Mouse (Mus musculus): ENCODE results near the gene Klhl26.
"Not testable (repeated sequence)": the region's sequence is repeated elsewhere in the genome, so short reads cannot be mapped to it uniquely, and the experiment has no call there.

Gene Klhl26

DNA sequence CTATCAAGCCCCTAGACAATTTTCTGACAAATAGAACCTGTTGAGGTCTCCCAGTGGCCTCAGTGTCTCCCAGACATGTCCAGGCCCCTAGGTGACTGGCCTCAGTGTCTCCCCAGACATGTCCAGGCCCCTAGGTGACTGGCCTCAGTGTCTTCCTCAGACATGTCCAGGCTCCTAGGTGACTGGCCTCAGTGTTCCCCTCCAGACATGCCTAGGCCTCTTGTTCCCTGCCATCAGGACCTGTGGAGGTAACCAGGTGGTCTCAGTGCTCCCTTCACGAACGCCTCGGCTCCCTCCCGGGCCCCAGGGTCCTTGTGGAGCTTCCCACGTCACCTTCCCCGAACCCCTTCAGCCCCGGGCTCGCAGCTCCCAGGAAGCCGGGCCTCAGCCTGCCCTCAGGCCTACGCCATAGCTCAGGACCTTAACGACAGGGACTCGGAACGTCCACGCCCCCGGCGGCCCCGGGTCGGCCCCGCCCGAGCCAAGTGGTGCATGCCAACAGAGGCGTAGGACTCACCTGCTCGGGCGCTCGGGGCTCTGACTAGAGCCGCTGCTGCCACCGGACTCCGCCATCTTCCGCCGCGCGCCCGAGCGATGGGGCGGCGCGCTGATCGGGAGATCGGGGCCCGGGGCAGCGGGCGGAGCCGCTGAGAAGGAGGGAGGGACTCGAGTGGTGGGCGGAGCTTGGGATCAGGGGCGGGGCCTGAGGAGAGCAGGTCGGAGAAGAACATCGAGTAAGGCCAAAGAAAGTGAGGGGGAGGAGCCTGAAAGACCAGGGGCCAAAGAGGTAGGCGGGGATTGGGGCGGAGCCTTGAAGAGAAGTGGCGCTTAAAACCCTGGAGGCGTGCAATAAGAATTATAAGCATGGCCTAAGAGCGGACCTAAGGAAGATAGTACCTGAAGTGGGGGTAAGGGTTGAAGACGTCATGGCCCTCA, at the start of gene Klhl26:
Klhl26 (minus strand) TSS at position 636 of the 936 bp plus-strand sequence.
- DNase-seq (ENCODE audit: low read depth), result peak; percentile 85

DNA sequence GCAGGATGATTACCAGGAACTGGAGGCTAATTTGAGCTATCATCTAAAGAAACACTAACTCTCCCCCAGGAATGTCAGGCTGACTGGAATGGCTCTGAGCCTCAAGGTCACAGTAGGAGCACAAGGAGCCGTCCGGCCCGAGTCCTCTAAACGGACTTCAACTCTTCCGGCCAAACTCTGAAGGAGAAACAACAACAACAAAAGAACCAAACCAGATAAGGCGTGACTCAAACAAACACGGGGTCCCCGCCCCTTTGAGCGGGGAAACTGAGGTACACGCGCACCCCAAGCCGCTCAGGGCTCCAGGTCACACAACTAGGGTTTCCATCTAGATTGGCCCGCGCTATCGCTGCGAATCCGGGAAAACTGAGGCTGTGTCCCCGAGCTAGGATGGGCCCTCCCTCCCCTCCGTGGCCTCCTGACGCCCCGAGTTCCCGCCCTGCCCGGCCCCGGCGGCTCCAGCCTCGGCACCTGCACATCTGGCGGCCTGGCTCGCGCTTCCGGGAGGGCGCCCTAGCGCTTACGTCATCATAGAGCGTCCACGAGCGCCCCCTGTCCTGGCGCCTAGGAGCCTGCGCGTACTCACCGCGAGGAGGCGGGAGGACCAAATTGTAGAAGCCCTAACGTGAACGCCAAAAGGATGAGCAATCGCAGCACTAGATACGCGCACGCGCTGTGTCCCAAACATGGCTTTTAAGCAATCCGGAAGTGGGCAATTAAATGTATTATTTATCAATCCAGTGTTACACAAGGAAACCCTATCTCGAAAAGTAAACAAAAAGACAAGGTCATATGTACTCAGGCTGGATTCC, 46.0 kb upstream of the Klhl26 start:
- DNase-seq (ENCODE audit: low read depth), result peak; percentile 91

- no peak for DNase-seq (ENCODE audit: low read depth)
These were observed 42.8 kb upstream of the Klhl26 start for GRCm38 (mm10) chr8:70519606-70520005.

- DNase-seq (ENCODE audit: low read depth), result no peak
These were observed 42.3 kb upstream of the Klhl26 start for GRCm38 (mm10) chr8:70519043-70519442.

DNA sequence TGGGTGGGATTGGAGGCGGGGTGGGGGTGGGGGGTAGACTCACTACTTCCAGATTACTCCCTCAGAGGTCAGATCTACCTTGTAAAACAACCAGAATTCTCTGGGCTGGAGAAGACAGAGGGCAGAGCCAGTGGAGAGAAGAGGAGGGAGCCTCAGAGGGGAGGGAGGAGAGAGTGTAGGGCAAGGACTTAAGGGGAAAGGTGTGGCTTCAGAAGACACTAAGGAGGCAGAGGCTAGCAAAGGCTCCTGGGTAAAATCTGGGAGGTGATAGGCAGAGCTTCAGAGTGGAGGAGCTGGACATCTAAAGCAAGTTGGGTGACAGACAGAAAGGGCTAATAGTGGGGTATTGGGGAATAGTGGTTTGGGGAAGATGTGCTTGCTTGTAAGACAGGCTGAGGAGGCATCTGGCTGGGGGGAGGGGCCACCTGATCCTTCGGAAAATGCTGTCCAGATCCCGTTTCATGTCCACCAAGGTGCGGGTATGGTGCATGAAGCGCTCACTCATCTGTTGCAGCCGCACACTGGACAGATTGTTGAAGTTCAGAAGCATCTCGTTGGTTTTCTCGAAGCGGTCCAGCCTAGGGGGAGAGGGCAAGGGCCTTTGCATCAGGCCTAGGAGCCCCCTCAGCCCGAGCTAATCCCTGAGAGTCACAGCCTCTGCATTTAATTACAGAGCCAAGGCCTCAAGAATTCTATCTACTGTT, 41.3 kb upstream of the Klhl26 start:
- DNase-seq (ENCODE audit: low read depth), result no peak

GRCm38 (mm10) chr8:70513441-70513840, 36.7 kb upstream of the Klhl26 start:
- DNase-seq (ENCODE audit: low read depth), result no peak

- no peak for DNase-seq (ENCODE audit: low read depth)
These were observed 35.6 kb upstream of the Klhl26 start for GRCm38 (mm10) chr8:70512253-70512903.

DNA sequence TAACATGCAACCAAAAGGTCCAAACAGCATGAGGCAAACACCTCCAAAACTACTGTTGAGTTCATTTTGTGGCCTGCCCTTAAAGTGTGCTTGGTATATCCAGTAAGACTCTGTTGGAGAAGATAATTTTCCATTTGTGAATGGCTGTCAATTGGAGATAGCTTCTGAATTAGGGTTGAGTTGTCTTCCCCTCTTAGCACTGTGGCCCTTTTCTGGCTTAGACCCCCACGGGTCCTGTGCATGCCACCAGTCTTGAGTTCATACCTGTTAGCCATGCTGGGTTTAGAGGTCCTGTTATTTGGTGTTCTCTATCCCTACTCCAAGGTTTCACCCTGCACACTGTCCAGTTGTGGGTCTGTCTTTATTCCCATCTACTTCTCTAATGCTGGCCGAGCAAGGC, 35.0 kb upstream of the Klhl26 start:
- DNase-seq (ENCODE audit: low read depth), result no peak

GRCm38 (mm10) chr8:70511174-70511573, 34.4 kb upstream of the Klhl26 start:
- not testable (repeated sequence) for DNase-seq (ENCODE audit: low read depth)

DNA sequence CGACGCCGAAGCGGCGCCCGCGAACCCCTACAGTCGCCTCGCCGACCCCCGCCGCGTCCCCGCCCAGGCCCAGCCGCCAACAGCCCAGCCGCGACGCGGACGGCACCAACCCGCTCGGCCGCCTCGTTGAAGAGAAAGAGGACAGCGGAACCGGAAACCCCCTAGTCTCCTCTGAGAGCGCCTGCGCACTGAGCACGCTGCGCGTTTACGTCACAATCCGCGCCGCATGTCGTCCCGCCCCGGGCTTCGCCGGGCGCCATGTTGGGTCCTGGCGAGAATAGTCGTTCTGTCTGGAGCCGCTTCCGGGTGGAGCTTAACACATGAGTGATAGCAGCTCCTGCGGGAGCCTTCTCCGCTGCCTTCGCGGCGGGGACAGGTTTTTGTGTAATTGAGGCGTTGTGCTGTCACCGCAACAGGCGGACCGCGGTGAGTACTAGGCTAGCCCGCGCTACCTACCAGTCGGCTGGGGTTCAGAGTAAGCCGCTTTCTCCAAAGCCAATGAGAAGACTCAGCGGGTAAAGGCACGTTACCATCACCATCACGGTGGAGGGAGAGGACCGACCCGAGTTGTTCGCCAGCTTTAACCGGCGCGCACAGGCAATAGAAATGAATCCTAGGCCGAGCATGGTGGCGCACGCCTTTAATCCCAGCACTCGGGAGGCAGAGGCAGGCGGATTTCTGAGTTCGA, 33.6 kb upstream of the Klhl26 start, which contains the start of gene Uba52:
Uba52 (minus strand) TSS at position 574 of the 688 bp plus-strand sequence.
- peak; percentile 92 for DNase-seq (ENCODE audit: low read depth)

DNA sequence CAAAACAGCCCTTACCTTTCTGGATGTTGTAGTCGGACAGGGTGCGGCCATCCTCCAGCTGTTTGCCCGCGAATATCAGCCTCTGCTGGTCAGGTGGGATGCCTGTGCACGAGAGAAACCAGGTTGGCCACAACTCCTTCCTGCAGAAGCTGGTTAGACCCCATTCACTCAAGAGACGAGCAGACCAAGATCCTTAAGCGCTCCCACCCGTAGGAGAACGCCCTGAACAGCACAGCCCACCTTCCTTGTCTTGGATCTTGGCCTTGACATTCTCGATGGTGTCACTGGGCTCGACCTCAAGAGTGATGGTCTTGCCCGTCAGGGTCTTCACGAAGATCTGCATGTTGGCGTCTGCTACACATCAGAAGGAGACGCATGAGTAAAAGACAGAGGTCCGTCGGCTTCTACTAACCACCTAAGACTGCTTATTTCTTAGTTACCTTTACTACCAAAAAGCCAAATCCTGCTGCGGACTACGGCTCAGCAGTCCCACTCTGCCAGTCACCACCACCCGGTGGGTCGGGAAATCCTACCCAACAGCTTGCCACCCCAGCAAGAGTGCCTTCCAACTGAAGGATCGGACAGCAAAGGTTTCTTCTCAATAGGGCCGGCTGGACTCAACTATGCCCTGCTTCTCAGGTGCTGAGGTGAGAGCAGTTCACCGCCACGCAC, 32.6 kb upstream of the Klhl26 start:
- DNase-seq (ENCODE audit: low read depth), result no peak

DNA sequence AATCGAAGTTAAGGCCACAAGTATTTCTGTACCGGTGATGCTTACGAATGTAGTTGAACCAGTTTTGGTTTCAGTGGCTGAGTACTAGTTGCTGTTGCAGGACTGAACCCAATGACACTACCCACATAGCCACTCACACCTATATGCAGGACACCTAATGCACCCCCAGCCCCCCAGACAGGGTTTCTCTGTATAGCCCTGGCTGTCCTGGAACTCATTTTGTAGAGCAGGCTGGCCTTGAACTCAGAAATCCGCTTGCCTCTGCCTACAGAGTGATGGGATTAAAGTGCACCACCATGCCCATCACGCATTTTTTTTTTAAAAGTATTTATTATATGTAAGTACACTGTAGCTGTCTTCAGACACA, 30.2 kb upstream of the Klhl26 start:
- no peak for DNase-seq (ENCODE audit: low read depth)

- peak; percentile 81 for DNase-seq (ENCODE audit: low read depth)
These were observed 29.7 kb upstream of the Klhl26 start, which contains the start of gene Rex1bd for GRCm38 (mm10) chr8:70506328-70507026. TSS of gene Rex1bd (minus strand) at chr8:70506752.

DNA sequence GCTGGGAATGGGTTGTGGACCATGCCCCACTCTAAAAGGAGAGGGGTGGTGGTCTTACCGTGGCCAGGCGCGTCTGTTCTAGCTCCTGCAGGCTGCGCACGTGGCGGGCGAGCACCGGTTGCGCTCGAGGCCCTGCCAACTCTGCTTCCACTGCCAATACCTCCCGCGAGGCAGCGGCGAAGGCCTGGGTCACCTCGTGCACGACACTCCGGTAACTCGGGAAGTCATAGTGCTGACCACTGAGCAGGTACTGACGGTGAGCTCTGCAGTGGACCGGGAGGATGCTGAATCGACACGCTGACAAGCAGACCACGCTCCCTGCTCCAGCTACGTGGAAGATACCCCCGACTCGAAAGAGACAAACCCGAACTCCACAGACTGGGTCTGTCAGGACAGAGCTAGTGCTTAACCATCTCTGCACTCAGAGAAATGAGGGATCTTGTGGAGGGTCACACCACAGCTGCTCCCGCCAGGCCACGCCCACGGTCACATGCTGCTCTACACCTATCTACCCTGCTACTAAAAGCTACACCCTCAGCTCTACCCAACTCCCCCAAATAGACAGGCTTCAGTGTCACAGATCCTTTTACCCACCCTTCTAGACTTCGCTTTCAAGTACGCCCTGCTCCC, 29.0 kb upstream of the Klhl26 start:
- no peak for DNase-seq (ENCODE audit: low read depth)

DNA sequence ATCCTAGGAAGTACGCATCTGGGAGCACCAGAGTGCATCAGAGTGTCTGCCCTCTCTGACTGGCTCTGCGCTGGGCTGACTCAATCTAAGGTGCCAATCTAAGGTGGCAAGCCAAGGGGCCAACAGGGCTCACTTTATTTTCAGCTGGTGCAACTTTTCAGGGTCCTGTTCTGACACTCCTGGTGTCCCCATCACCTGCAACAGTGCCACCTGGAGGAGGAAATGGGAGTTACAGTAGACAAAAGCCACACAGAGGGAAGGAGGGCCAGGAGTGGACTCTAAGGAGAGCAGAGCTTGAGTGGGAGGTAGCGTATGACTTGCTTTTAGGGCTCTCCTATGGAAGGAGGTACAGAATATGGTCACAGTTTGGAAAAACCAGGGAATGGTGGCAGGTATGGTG, 28.1 kb upstream of the Klhl26 start:
- DNase-seq (ENCODE audit: low read depth), result no peak

DNA sequence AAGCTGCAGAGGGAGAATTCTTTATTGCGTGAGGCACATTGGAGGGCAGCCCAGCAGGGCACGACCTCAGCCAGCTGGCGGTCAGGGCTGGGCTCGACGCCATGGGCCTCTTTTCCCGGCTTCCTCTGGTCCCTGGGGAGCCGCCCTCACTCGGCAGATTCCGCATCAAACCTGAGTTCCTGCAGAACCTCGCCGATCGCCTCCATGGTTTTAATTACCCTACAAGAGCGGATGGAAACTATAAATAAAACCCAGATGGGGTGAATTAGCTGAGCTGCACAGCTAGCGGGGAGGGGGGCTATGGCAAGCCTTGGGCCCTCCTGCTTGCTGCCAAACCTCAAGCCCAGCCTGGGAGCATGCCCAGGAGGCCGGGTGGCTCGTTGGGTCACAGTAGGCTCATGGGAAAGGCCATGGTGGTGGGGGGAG, 27.5 kb upstream of the Klhl26 start:
- peak; percentile 96 for DNase-seq (ENCODE audit: low read depth)

DNA sequence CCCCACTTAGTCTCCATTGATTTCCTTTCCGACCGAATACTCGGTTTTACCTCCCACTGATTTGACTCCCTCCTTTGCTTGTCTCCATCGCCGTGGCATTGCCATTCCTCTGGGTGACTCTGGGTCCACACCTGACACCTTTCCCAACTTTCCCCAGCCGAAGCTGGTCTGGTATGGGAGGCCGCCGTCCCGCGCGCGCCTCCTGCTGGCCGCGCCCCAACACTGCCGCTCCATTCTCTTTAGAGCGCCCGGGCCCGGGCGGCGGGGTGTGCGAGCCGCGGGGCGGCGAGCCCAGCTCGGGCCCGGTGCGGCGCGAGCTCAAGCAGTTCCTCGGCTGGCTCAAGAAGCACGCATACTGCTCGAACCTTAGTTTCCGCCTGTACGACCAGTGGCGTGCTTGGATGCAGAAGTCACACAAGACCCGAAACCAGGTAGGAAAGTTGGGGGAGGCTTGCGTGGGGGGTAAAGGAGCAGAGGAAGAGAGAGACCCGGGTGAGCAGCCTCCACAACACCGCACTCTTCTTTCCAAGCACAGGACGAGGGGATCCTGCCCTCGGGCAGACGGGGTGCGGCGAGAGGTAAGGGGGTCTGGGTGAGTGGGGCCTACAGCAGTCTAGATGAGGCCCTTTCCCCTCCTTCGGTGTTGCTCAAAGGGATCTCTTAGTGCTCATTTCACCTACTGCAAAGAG, 26.4 kb upstream of the Klhl26 start:
- no peak for DNase-seq (ENCODE audit: low read depth)

GRCm38 (mm10) chr8:70502540-70502939, 25.8 kb upstream of the Klhl26 start:
- DNase-seq (ENCODE audit: low read depth), result no peak

Measured in fibroblast of lung, adult 2 months (primary cell).